In genomic region chr17:91093042-91093080, GRCm38 (mm10) we compare ENCODE assay signal across 9 mouse cellular contexts. TPM values are rescaled to one million over a fixed set of nuclear protein-coding genes. Genes with fewer than 3 reads are reported as not detected.
DNase-seq lines count a peak whose midpoint lies in the region; ATAC-seq lines count a peak whose summit lies in the region.
"Had no signal": no experiment of that assay in that cellular context is flagged by ENCODE, and none has a peak within 500 bp of the region (broad histone marks: within the 10 kb centered on the region; RNA-seq: fewer than 3 reads in every experiment).

Gene Nrxn1 (minus strand): TSS chr17:91093071.

- H3K4me3 ChIP-seq in embryonic facial prominence, embryonic 14.5 days (ENCODE audit: low read depth, low read length), result peak within 1 kb of the TSS; percentile 18
- no peak within 1 kb of the TSS for H3K4me3 ChIP-seq in intestine, embryonic 14.5 days (ENCODE audit: low read depth, low read length)
- peak within 1 kb of the TSS; percentile 68 for H3K4me3 ChIP-seq in midbrain, embryonic 16.5 days (ENCODE audit: low read depth, low read length)

- no peaks in the 10 kb centered on the region for H3K4me1 ChIP-seq in embryonic facial prominence, embryonic 14.5 days (ENCODE audit: control insufficient read depth, insufficient read depth, low read length)
- H3K4me1 ChIP-seq in intestine, embryonic 14.5 days (replicated peaks; ENCODE audit: control insufficient read depth, insufficient read depth, low read length), result no peaks in the 10 kb centered on the region
- peaks cover 10% of the 10 kb centered on the region for H3K4me1 ChIP-seq in midbrain, embryonic 16.5 days (ENCODE audit: control insufficient read depth, insufficient read depth, low read length)

- peak within 1 kb of the TSS; percentile 45 for H3K4me2 ChIP-seq in embryonic facial prominence, embryonic 14.5 days (ENCODE audit: low read depth, low read length)
- H3K4me2 ChIP-seq in intestine, embryonic 14.5 days (ENCODE audit: low read length), result peak within 1 kb of the TSS; percentile 33
- peak within 1 kb of the TSS; percentile 59 for H3K4me2 ChIP-seq in midbrain, embryonic 16.5 days (ENCODE audit: low read length)

- no peaks in the 10 kb centered on the region for H3K36me3 ChIP-seq in embryonic facial prominence, embryonic 14.5 days (ENCODE audit: control insufficient read depth, insufficient read depth, low read length)
- H3K36me3 ChIP-seq in intestine, embryonic 14.5 days (ENCODE audit: control insufficient read depth, insufficient read depth, low read length), result no peaks in the 10 kb centered on the region
- H3K36me3 ChIP-seq in midbrain, embryonic 16.5 days (ENCODE audit: control insufficient read depth, insufficient read depth, low read length), result peaks cover 15% of the 10 kb centered on the region

- WGBS in embryonic facial prominence, embryonic 14.5 days, result 0% methylated on average over 1 of the region's 1 CpGs
- WGBS in intestine, embryonic 14.5 days, result 0% methylated on average over 1 of the region's 1 CpGs
- 0% methylated on average over 1 of the region's 1 CpGs for WGBS in midbrain, embryonic 16.5 days

- ATAC-seq in embryonic facial prominence, embryonic 14.5 days (ENCODE audit: low read depth), result no peak
- ATAC-seq in intestine, embryonic 14.5 days (replicated peaks; ENCODE audit: low FRiP score, low TSS enrichment, low read depth), result no peak
- no peak for ATAC-seq in midbrain, embryonic 16.5 days
- ATAC-seq: Patski had no signal

- peaks cover 3% of the 10 kb centered on the region; the same call in 1 of the 2 replicates for H3K9me3 ChIP-seq in embryonic facial prominence, embryonic 14.5 days (ENCODE audit: control insufficient read depth, low read length)
- H3K9me3 ChIP-seq in intestine, embryonic 14.5 days (ENCODE audit: control insufficient read depth, low read length), result peaks cover 6% of the 10 kb centered on the region
- peaks cover 8% of the 10 kb centered on the region for H3K9me3 ChIP-seq in midbrain, embryonic 16.5 days (replicated peaks; ENCODE audit: control insufficient read depth, low read length, poor library complexity, severe bottlenecking)

- no peaks in the 10 kb centered on the region for H3K27me3 ChIP-seq in embryonic facial prominence, embryonic 14.5 days (replicated peaks; ENCODE audit: control insufficient read depth, insufficient read depth, low read length)
- no peaks in the 10 kb centered on the region for H3K27me3 ChIP-seq in intestine, embryonic 14.5 days (replicated peaks; ENCODE audit: control insufficient read depth, insufficient read depth, low read length)
- H3K27me3 ChIP-seq in midbrain, embryonic 16.5 days (ENCODE audit: control insufficient read depth, insufficient read depth, low read depth, low read length), result no peaks in the 10 kb centered on the region
- H3K27me3 ChIP-seq: Patski had no signal

- no peak within 1 kb of the TSS for H3K9ac ChIP-seq in embryonic facial prominence, embryonic 14.5 days (ENCODE audit: low read depth, low read length)
- no peak within 1 kb of the TSS for H3K9ac ChIP-seq in intestine, embryonic 14.5 days (ENCODE audit: low read length)
- peak within 1 kb of the TSS; percentile 85 for H3K9ac ChIP-seq in midbrain, embryonic 16.5 days (ENCODE audit: low read depth, low read length)

- DNase-seq in layer of hippocampus, adult 18-20 months (ENCODE audit: low spot score in 2 of 2), result no peak
- no peak for DNase-seq in layer of hippocampus, adult 9-11 months
- no peak for DNase-seq in embryonic facial prominence, embryonic 14.5 days (ENCODE audit: low spot score)
- DNase-seq in intestine, embryonic 14.5 days (ENCODE audit: low spot score), result no peak
- no peak for DNase-seq in natural killer cell, adult 2 months (ENCODE audit: low spot score in 2 of 2)
- no peak for DNase-seq in heart, postnatal 4 days
- no peak for DNase-seq in retina, embryonic 14.5 days (ENCODE audit: low spot score)

- no peak within 1 kb of the TSS for H3K27ac ChIP-seq in embryonic facial prominence, embryonic 14.5 days (replicated peaks; ENCODE audit: low read depth, low read length)
- no peak within 1 kb of the TSS for H3K27ac ChIP-seq in intestine, embryonic 14.5 days (ENCODE audit: low read depth)
- peak within 1 kb of the TSS; percentile 98 for H3K27ac ChIP-seq in midbrain, embryonic 16.5 days (ENCODE audit: low read length)

RNA-seq across cellular contexts. Expression of gene Nrxn1, which starts in this region (rescaled TPM):
- total RNA-seq in layer of hippocampus, adult 18-20 months (2021), result 100 to 1,000 TPM; 412 to 435 TPM
- polyA plus RNA-seq in embryonic facial prominence, embryonic 14.5 days (2014; fragmentation: Nextera tagmentation; extraction: Ambion mirVana), result 12.2 and 16.3 TPM in 2 replicates
- 3.2 and 4.2 TPM in 2 replicates for polyA plus RNA-seq in intestine, embryonic 14.5 days (2014; fragmentation: Nextera tagmentation; extraction: Ambion mirVana)
- polyA plus RNA-seq in midbrain, embryonic 16.5 days (2015; fragmentation: Nextera tagmentation; extraction: Ambion mirVana), result 222 and 239 TPM in 2 replicates
- 1 to 10 TPM in 1 of 2 experiments, under 1 TPM in 1; 0.91 to 1.2 TPM for total RNA-seq in heart, postnatal 4 days (2021)
- polyA plus RNA-seq: Patski had no signal

Comparison
In these comparisons a context has a peak if more than half of its experiments do, and no peak if none do; other contexts are left out.
1. RNA of gene Nrxn1 (total RNA-seq): 412 to 435 TPM in layer of hippocampus, adult 18-20 months; 0.91 to 1.2 TPM in heart, postnatal 4 days; every median in the first group is over 100 times any median in the second.
2. RNA of gene Nrxn1 (polyA plus RNA-seq): 222 to 239 TPM in midbrain, embryonic 16.5 days; 12.2 to 16.3 TPM in embryonic facial prominence, embryonic 14.5 days and 3.2 to 4.2 TPM in intestine, embryonic 14.5 days; every median in the first group is over 10 times any median in the second.
3. Peak in every context shown above with its lines, with median percentiles within 50 percentile points of each other: H3K4me2 ChIP-seq.